In genomic region chr6:128760416-128761143, GRCm38 (mm10) we compare ENCODE assay signal across 8 mouse cellular contexts. TPM values are rescaled to one million over a fixed set of nuclear protein-coding genes. Genes with fewer than 3 reads are reported as not detected.
DNase-seq lines count a peak whose midpoint lies in the region; ATAC-seq and TF ChIP-seq lines count a peak whose summit lies in the region.
"Not testable (repeated sequence)": the region's sequence is repeated elsewhere in the genome, so short reads cannot be mapped to it uniquely, and the experiment has no call there.

No protein-coding gene starts in this region.

- not testable (repeated sequence) for H3K36me3 ChIP-seq in embryonic facial prominence, embryonic 15.5 days; kidney, embryonic 14.5 days (ENCODE audit: control insufficient read depth, insufficient read depth, low read length); limb, embryonic 15.5 days; midbrain, postnatal 0 days (ENCODE audit: insufficient read depth, low read length)

- H3K4me3 ChIP-seq in bone marrow macrophage, adult 2 months (ENCODE audit: insufficient read depth, low read length): peak overlapping the region; percentile 91
- H3K4me3 ChIP-seq in embryonic facial prominence, embryonic 15.5 days (replicated peaks): peak overlapping the region; percentile 68
- peak overlapping the region; percentile 66 for H3K4me3 ChIP-seq in kidney, embryonic 14.5 days (ENCODE audit: low read length)
- H3K4me3 ChIP-seq in limb, embryonic 15.5 days: peak overlapping the region; percentile 62
- H3K4me3 ChIP-seq in midbrain, postnatal 0 days (ENCODE audit: low read depth, low read length): peak overlapping the region; percentile 60

- not testable (repeated sequence) for H3K4me1 ChIP-seq in bone marrow macrophage, adult 2 months (ENCODE audit: control insufficient read depth, insufficient read depth, low read length); embryonic facial prominence, embryonic 15.5 days; kidney, embryonic 14.5 days (ENCODE audit: control insufficient read depth, insufficient read depth, low read length); limb, embryonic 15.5 days; midbrain, postnatal 0 days (ENCODE audit: insufficient read depth, low read length)

- peak overlapping the region; percentile 49 for H3K4me2 ChIP-seq in embryonic facial prominence, embryonic 15.5 days (replicated peaks)
- H3K4me2 ChIP-seq in kidney, embryonic 14.5 days (replicated peaks; ENCODE audit: low read depth, low read length): peak overlapping the region; percentile 38
- H3K4me2 ChIP-seq in limb, embryonic 15.5 days: peak overlapping the region; percentile 42
- peak overlapping the region; percentile 44 for H3K4me2 ChIP-seq in midbrain, postnatal 0 days (ENCODE audit: low read depth, low read length, poor library complexity, severe bottlenecking)

- H3K27me3 ChIP-seq in embryonic facial prominence, embryonic 15.5 days; kidney, embryonic 14.5 days (ENCODE audit: control insufficient read depth, insufficient read depth, low read length); limb, embryonic 15.5 days; midbrain, postnatal 0 days (ENCODE audit: insufficient read depth, low read length): not testable (repeated sequence)

- TF ChIP-seq POLR2A in bone marrow macrophage, adult 2 months (IDR thresholded peaks at IDR 0.05; ENCODE audit: borderline replicate concordance, low read depth, low read length): not testable (repeated sequence)

- peak overlapping the region; percentile 33 for H3K27ac ChIP-seq in bone marrow macrophage, adult 2 months (ENCODE audit: insufficient read depth, low read depth, low read length)
- peak overlapping the region; percentile 93 for H3K27ac ChIP-seq in embryonic facial prominence, embryonic 15.5 days (replicated peaks)
- H3K27ac ChIP-seq in kidney, embryonic 14.5 days (ENCODE audit: low read depth, low read length): peak overlapping the region; percentile 75
- peak overlapping the region; percentile 93 for H3K27ac ChIP-seq in limb, embryonic 15.5 days
- peak overlapping the region; percentile 90 for H3K27ac ChIP-seq in midbrain, postnatal 0 days (ENCODE audit: low read depth, low read length)

- H3K9ac ChIP-seq in embryonic facial prominence, embryonic 15.5 days: peak overlapping the region; percentile 58
- H3K9ac ChIP-seq in kidney, embryonic 14.5 days (ENCODE audit: low read depth, low read length): peak overlapping the region; percentile 63
- H3K9ac ChIP-seq in limb, embryonic 15.5 days: peak overlapping the region; percentile 61
- peak overlapping the region; percentile 72 for H3K9ac ChIP-seq in midbrain, postnatal 0 days (replicated peaks; ENCODE audit: low read length, poor library complexity, severe bottlenecking)

- WGBS in embryonic facial prominence, embryonic 15.5 days: under 1% methylated on average over 44 of the region's 44 CpGs
- under 1% methylated on average over 44 of the region's 44 CpGs for WGBS in kidney, embryonic 14.5 days
- WGBS in limb, embryonic 15.5 days: under 1% methylated on average over 44 of the region's 44 CpGs
- WGBS in midbrain, postnatal 0 days: under 1% methylated on average over 44 of the region's 44 CpGs

- peak; percentile 91 for DNase-seq in A20 (ENCODE audit: low read depth, low spot score)
- DNase-seq in heart, adult 9 months (ENCODE audit: low spot score in 2 of 2): peak; percentile 79 to 91
- peak; percentile 85 for DNase-seq in midbrain, postnatal 0 days (ENCODE audit: low spot score)
- DNase-seq in spleen, postnatal 10 days (ENCODE audit: low spot score in 2 of 2): peak; percentile 84 to 87

- H3K9me3 ChIP-seq in embryonic facial prominence, embryonic 15.5 days (replicated peaks); kidney, embryonic 14.5 days (ENCODE audit: control insufficient read depth, low read length); limb, embryonic 15.5 days; midbrain, postnatal 0 days (ENCODE audit: low read length): not testable (repeated sequence)

- peak; percentile 71 for TF ChIP-seq CTCF in bone marrow macrophage, adult 2 months (IDR thresholded peaks at IDR 0.05; ENCODE audit: low read depth, low read length)
- peak; percentile 87 for TF ChIP-seq CTCF in midbrain, postnatal 0 days (IDR thresholded peaks at IDR 0.05)

- peak; percentile 82 for ATAC-seq in embryonic facial prominence, embryonic 15.5 days (ENCODE audit: insufficient number of reproducible peaks, low FRiP score, low TSS enrichment, low read depth)
- ATAC-seq in kidney, embryonic 14.5 days (ENCODE audit: low FRiP score, low TSS enrichment): peak; percentile 74
- peak; percentile 72 for ATAC-seq in limb, embryonic 15.5 days (ENCODE audit: insufficient number of reproducible peaks, low FRiP score, low TSS enrichment, low read depth)
- peak; percentile 77 for ATAC-seq in midbrain, postnatal 0 days (ENCODE audit: low FRiP score)

RNA-seq across cellular contexts. Expression of gene Klrb1c, which starts 28.4 kb away (rescaled TPM):
- polyA plus RNA-seq in bone marrow macrophage, adult 2 months (2012; ENCODE audit: insufficient read depth, insufficient read length, missing spikeins): not detected in 2 replicates
- 0.05 and 0.11 TPM in 2 replicates for polyA plus RNA-seq in embryonic facial prominence, embryonic 15.5 days (2015; fragmentation: Nextera tagmentation; extraction: Ambion mirVana)
- polyA plus RNA-seq in kidney, embryonic 14.5 days (2014; fragmentation: Nextera tagmentation; extraction: Ambion mirVana): 0.61 TPM in 1 of 2 replicates, not detected in the other
- polyA plus RNA-seq in limb, embryonic 15.5 days (2015; fragmentation: Nextera tagmentation; extraction: Ambion mirVana): 0.07 TPM in 1 of 2 replicates, not detected in the other
- total RNA-seq in midbrain, postnatal 0 days (2014; rRNA removed): 0.09 and 0.77 TPM in 2 replicates
- 0.09 and 0.25 TPM in 2 replicates for polyA plus RNA-seq in midbrain, postnatal 0 days (2015; fragmentation: Nextera tagmentation; extraction: Ambion mirVana)

RNA-seq across cellular contexts. Expression of gene Klrb1, which starts 37.7 kb away (rescaled TPM):
- polyA plus RNA-seq in bone marrow macrophage, adult 2 months (2012; ENCODE audit: insufficient read depth, insufficient read length, missing spikeins): not detected in 2 replicates
- polyA plus RNA-seq in embryonic facial prominence, embryonic 15.5 days (2015; fragmentation: Nextera tagmentation; extraction: Ambion mirVana): not detected in 2 replicates
- polyA plus RNA-seq in kidney, embryonic 14.5 days (2014; fragmentation: Nextera tagmentation; extraction: Ambion mirVana): not detected in 2 replicates
- polyA plus RNA-seq in limb, embryonic 15.5 days (2015; fragmentation: Nextera tagmentation; extraction: Ambion mirVana): not detected in 2 replicates
- 2.3 TPM in 1 of 2 replicates, not detected in the other for total RNA-seq in midbrain, postnatal 0 days (2014; rRNA removed)
- polyA plus RNA-seq in midbrain, postnatal 0 days (2015; fragmentation: Nextera tagmentation; extraction: Ambion mirVana): 2.6 and 3.0 TPM in 2 replicates

Comparison
In these comparisons a context has a peak if more than half of its experiments do, and no peak if none do; other contexts are left out.
1. Peak in every context shown above with its lines: DNase-seq, ATAC-seq, H3K4me3 ChIP-seq and H3K27ac ChIP-seq.
2. H3K27ac ChIP-seq: peak in every context shown above with its lines; median percentile 93 in embryonic facial prominence, embryonic 15.5 days; 93 in limb, embryonic 15.5 days; 90 in midbrain, postnatal 0 days; 75 in kidney, embryonic 14.5 days; 33 in bone marrow macrophage, adult 2 months.